Mouse (Mus musculus): ENCODE results near the gene Htra2. TPM values are rescaled to one million over a fixed set of nuclear protein-coding genes. Genes with fewer than 3 reads are reported as not detected.

Htra2 gene
- polyA plus RNA-seq, 1 experiment from 2014 or later = 61.8 TPM

DNA sequence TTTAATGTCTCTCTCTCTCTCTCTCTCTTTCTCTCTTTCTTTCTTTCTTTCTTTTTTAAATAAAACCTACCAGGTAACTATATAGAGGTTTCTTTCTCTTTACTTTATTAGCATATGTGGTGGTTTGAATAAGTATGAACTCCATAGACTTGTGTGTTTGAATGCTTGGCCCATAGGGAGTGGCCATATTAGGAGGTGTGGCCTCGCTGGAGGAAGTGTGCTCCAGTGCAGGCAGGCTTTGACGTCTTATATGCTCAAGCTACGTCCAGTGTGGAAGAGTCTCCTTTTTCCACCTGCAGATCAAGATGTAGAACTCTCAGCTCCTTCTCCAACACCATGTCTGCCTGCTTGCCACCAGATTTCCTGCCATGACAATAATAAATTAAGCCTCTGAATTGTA, 36.0 kb downstream of the Htra2 start:
- Histone ChIP-seq H3K9me3 (ENCODE audit: control insufficient read depth, low read length) (no peaks in the 10 kb centered on the region), H3K36me3 (ENCODE audit: control insufficient read depth, insufficient read depth, low read length) (no peaks in the 10 kb centered on the region), H3K9ac (ENCODE audit: low read length) (no peak overlapping the region), H3K4me2 (ENCODE audit: low read depth, low read length) (no peak overlapping the region), H3K4me3 (ENCODE audit: low read length) (no peak overlapping the region), H3K4me1 (replicated peaks; ENCODE audit: control insufficient read depth, insufficient read depth, low read length) (no peaks in the 10 kb centered on the region; the same call in 1 of the 2 replicates), H3K27ac (ENCODE audit: low read length) (no peak overlapping the region), H3K27me3 (ENCODE audit: control insufficient read depth, insufficient read depth, low read depth, low read length) (no peaks in the 10 kb centered on the region; the same call in 1 of the 2 replicates)
- no peak for ATAC-seq (ENCODE audit: low read depth)
- 62% methylated on average over 3 of the region's 3 CpGs for WGBS

DNA sequence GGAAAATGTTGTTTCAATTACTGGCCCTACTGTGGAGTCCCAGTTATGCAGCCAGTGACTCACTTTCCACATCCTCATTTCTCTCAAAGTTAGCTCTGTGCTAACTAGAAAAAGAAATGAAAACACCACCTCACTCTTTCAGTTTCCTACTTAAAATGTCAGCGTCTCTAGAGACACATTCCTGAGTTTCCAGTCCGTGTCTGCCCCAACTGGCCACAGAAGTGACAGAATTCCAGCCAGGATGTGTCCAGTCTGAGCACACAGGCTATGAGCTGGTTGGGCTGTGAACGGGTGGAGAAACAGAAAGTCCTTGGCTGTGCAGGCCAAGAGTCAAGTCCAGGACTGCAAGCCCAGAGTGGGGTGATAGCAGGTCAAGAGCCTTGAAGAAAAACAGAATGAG, 37.9 kb downstream of the Htra2 start:
- Histone ChIP-seq H3K36me3 (ENCODE audit: control insufficient read depth, insufficient read depth, low read length) (no peaks in the 10 kb centered on the region), H3K9me3 (ENCODE audit: control insufficient read depth, low read length) (no peaks in the 10 kb centered on the region), H3K4me1 (replicated peaks; ENCODE audit: control insufficient read depth, insufficient read depth, low read length) (no peaks in the 10 kb centered on the region; the same call in 1 of the 2 replicates), H3K27me3 (ENCODE audit: control insufficient read depth, insufficient read depth, low read depth, low read length) (no peaks in the 10 kb centered on the region; the same call in 1 of the 2 replicates), H3K4me2 (ENCODE audit: low read depth, low read length) (no peak overlapping the region), H3K9ac (ENCODE audit: low read length) (no peak overlapping the region), H3K4me3 (ENCODE audit: low read length) (no peak overlapping the region), H3K27ac (ENCODE audit: low read length) (no peak overlapping the region)
- 14% methylated on average over 3 of the region's 3 CpGs for WGBS
- ATAC-seq (ENCODE audit: low read depth) = peak; percentile 36; the same call in 1 of the 2 replicates

DNA sequence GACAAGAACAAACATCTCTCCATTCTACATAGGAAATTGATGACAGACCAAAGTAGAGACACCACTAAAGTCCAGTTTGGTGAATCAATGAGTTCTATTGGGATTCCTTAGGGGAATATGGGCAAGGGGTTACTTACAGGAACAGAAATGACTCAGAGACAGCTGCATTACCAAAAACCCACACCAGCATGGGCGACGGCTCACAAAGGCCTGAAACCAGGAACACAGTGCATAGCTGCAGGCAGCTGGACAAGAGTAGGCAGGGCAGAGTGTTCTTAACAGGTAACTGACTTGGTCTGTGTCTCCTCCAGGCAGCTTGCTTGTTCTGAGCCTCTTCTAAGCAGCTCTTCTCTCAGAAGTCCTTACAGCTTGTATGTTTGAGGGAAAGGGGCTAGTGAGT, 39.3 kb downstream of the Htra2 start:
- no peaks in the 10 kb centered on the region for H3K9me3 ChIP-seq (ENCODE audit: control insufficient read depth, low read length)
- no peaks in the 10 kb centered on the region; the same call in 1 of the 2 replicates for H3K27me3 ChIP-seq (ENCODE audit: control insufficient read depth, insufficient read depth, low read depth, low read length)
- H3K9ac ChIP-seq (ENCODE audit: low read length) = no peak overlapping the region
- H3K4me2 ChIP-seq (ENCODE audit: low read depth, low read length) = no peak overlapping the region
- no peak overlapping the region for H3K4me3 ChIP-seq (ENCODE audit: low read length)
- 86% methylated on average over 2 of the region's 2 CpGs for WGBS
- no peak for ATAC-seq (ENCODE audit: low read depth)
- H3K27ac ChIP-seq (ENCODE audit: low read length) = no peak overlapping the region
- no peaks in the 10 kb centered on the region; the same call in 1 of the 2 replicates for H3K4me1 ChIP-seq (replicated peaks; ENCODE audit: control insufficient read depth, insufficient read depth, low read length)
- H3K36me3 ChIP-seq (ENCODE audit: control insufficient read depth, insufficient read depth, low read length) = no peaks in the 10 kb centered on the region

DNA sequence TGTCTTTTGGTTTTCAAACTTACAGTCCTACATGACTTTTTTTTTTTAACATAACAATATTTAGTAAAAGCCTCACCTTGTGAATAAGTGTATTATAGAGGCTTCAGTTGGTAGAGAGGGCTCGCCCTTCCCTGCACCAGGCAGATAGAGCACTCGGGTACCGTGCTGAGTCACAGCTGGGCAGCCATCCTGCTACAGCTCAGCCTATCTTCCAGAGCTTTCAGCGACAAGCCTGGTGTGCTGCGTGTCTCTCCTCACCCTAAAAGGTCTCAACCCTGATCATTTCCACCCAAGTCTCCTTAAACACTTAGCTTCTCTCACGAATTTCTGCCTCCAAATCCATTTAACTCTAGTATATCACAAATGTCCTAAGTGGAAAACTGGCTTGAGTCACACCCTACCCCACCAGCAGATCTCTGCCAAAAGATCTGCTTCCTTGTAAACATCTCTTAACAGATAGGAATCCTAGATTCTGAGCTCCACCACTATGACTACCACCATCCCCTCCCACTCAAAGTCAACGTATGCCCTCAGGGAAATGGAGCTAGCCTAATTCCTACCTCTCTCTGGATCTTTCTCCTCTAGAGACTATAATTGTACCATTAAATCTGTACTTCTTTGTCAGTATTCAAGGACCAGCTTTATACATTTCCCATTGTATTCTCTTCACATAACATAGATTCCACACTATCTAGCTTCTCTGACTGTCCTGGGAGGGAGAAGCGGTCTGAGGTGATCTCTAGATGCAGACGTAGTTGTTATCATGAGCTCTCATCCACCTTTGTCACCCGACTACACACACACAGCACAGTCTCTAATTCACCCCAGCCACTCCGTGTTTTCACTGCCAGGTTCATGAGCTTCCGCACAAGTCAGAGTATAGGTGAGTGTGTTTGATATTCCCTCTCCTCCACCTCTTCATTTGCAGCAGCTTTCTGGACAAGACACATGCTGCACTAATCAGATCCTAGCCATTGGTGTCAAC, 40.3 kb downstream of the Htra2 start:
- WGBS = 59% methylated on average over 12 of the region's 12 CpGs
- Histone ChIP-seq H3K4me3 (ENCODE audit: low read length) (no peak overlapping the region), H3K36me3 (ENCODE audit: control insufficient read depth, insufficient read depth, low read length) (no peaks in the 10 kb centered on the region), H3K27me3 (ENCODE audit: control insufficient read depth, insufficient read depth, low read depth, low read length) (no peaks in the 10 kb centered on the region; the same call in 1 of the 2 replicates), H3K9me3 (ENCODE audit: control insufficient read depth, low read length) (no peaks in the 10 kb centered on the region), H3K9ac (ENCODE audit: low read length) (no peak overlapping the region), H3K4me2 (ENCODE audit: low read depth, low read length) (no peak overlapping the region), H3K27ac (ENCODE audit: low read length) (no peak overlapping the region), H3K4me1 (replicated peaks; ENCODE audit: control insufficient read depth, insufficient read depth, low read length) (peaks cover 5% of the 10 kb centered on the region)
- no peak; the same call in 1 of the 2 replicates for ATAC-seq (ENCODE audit: low read depth)

DNA sequence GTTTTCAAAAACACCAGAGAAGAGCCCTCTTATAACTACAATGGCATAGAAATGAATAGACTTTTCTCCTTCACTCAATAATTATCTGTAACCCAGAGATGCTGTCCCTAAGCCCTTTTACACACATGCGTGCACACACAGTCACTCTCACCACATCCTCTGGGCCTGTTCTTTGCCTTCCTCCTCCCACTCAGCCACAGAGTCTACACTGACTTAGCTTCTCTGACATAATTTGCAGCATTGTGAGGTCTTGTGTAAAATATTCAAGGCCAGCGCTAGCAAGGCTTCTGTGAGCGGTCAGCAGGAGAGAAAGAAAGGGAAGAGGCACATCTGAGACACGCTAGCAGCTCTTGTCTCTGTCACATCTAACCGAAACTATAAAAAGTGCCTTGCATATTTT, 41.6 kb downstream of the Htra2 start:
- no peaks in the 10 kb centered on the region; the same call in 1 of the 2 replicates for H3K27me3 ChIP-seq (ENCODE audit: control insufficient read depth, insufficient read depth, low read depth, low read length)
- no peaks in the 10 kb centered on the region for H3K36me3 ChIP-seq (ENCODE audit: control insufficient read depth, insufficient read depth, low read length)
- no peak for ATAC-seq (ENCODE audit: low read depth)
- H3K4me1 ChIP-seq (replicated peaks; ENCODE audit: control insufficient read depth, insufficient read depth, low read length) = peaks cover 5% of the 10 kb centered on the region
- H3K4me2 ChIP-seq (ENCODE audit: low read depth, low read length) = no peak overlapping the region
- no peak overlapping the region for H3K9ac ChIP-seq (ENCODE audit: low read length)
- H3K9me3 ChIP-seq (ENCODE audit: control insufficient read depth, low read length) = no peaks in the 10 kb centered on the region
- H3K27ac ChIP-seq (ENCODE audit: low read length) = no peak overlapping the region
- 74% methylated on average over 5 of the region's 5 CpGs for WGBS
- no peak overlapping the region for H3K4me3 ChIP-seq (ENCODE audit: low read length)

DNA sequence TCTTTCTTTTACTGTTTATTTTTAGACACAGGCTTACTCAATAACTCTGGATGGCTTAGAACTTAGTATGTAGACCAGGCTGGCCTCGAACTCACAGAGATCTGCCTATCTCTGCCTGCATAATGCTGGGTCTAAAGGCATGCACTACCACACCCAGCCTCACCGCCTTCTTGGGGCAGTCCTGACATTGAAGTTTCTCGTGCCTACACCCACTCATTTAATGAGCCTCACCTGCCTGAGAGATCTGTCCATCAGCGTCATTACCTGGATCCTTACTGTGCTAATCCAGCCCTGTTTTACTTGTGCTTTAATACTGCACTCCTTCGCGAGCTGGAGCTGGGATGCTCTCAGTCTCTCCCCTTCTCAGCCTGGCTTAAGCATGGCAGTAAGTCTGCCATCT, 43.3 kb downstream of the Htra2 start:
- H3K4me2 ChIP-seq (ENCODE audit: low read depth, low read length) = no peak overlapping the region
- H3K27ac ChIP-seq (ENCODE audit: low read length) = no peak overlapping the region
- H3K36me3 ChIP-seq (ENCODE audit: control insufficient read depth, insufficient read depth, low read length) = no peaks in the 10 kb centered on the region
- no peak overlapping the region for H3K9ac ChIP-seq (ENCODE audit: low read length)
- ATAC-seq (ENCODE audit: low read depth) = no peak
- H3K4me3 ChIP-seq (ENCODE audit: low read length) = no peak overlapping the region
- H3K4me1 ChIP-seq (replicated peaks; ENCODE audit: control insufficient read depth, insufficient read depth, low read length) = peaks cover 5% of the 10 kb centered on the region
- no peaks in the 10 kb centered on the region; the same call in 1 of the 2 replicates for H3K27me3 ChIP-seq (ENCODE audit: control insufficient read depth, insufficient read depth, low read depth, low read length)
- no peaks in the 10 kb centered on the region for H3K9me3 ChIP-seq (ENCODE audit: control insufficient read depth, low read length)
- WGBS = 76% methylated on average over 6 of the region's 6 CpGs

DNA sequence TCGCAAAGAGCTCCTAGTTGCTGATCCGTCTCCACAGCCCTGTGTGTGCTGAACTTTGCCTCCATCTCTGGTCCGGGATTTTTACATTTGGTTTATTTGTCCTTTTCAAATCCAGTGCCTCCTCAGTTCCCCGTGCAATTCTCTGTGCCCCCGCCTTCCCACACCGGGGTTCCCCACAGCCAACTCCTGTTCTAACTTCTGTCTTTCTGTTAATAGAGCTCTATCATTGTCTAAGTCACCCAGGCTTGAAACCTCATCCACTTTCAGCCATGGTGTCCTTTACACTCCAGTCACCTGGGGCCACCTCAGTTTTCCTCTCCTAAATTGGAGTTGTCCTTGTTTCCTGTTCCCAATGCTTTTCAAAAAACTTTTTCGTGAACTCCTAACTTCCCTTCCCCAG, 43.8 kb downstream of the Htra2 start:
- no peak overlapping the region for H3K4me2 ChIP-seq (ENCODE audit: low read depth, low read length)
- 75% methylated on average over 7 of the region's 7 CpGs for WGBS
- H3K9ac ChIP-seq (ENCODE audit: low read length) = no peak overlapping the region
- H3K4me3 ChIP-seq (ENCODE audit: low read length) = no peak overlapping the region
- no peaks in the 10 kb centered on the region for H3K9me3 ChIP-seq (ENCODE audit: control insufficient read depth, low read length)
- H3K27ac ChIP-seq (ENCODE audit: low read length) = no peak overlapping the region
- H3K36me3 ChIP-seq (ENCODE audit: control insufficient read depth, insufficient read depth, low read length) = no peaks in the 10 kb centered on the region
- peaks cover 5% of the 10 kb centered on the region for H3K4me1 ChIP-seq (replicated peaks; ENCODE audit: control insufficient read depth, insufficient read depth, low read length)
- no peaks in the 10 kb centered on the region; the same call in 1 of the 2 replicates for H3K27me3 ChIP-seq (ENCODE audit: control insufficient read depth, insufficient read depth, low read depth, low read length)
- no peak for ATAC-seq (ENCODE audit: low read depth)

DNA sequence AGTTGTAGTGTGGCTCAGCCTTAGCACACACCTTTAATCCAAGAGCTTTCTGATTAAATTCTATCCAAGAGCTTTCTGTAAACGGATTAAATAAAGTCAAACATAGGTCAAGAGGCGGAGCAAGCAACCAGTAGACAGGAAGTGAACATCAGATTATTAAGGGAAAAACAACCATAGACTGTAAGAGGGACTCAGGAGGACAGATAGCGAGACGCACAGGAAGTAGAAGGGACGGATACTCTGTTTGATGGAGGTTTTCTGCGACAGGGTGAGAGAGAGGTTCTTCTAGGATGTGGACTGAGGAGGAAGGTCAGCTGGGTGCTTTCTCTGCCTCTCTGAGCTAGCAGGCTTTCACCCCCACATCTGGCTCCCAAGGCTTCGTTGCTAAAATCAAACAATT, 45.1 kb downstream of the Htra2 start:
- H3K4me2 ChIP-seq (ENCODE audit: low read depth, low read length) = no peak overlapping the region

DNA sequence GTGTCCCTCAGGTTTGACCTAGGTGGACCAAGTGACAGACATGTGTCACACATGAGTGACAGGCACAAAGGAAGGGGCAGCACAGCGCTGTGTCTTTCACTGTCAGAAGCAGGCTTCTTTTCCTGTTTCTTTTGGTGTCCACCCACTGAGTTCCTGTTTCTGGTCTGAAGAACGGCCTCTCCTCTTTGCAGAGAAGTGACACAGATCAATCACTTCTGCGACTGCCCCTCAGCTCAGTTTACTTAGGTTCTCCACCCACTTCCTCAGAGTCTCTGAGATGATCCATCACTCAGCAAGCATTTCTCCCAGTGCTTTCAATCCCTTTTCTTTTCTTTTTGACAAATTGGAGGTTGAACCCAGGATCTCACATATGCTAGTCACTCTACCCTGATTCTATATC, 46.4 kb downstream of the Htra2 start:
- Histone ChIP-seq H3K4me1 (replicated peaks; ENCODE audit: control insufficient read depth, insufficient read depth, low read length) (peaks cover 10% of the 10 kb centered on the region; the same call in 1 of the 2 replicates), H3K9me3 (ENCODE audit: control insufficient read depth, low read length) (no peaks in the 10 kb centered on the region), H3K4me2 (ENCODE audit: low read depth, low read length) (no peak overlapping the region), H3K27ac (ENCODE audit: low read length) (no peak overlapping the region), H3K27me3 (ENCODE audit: control insufficient read depth, insufficient read depth, low read depth, low read length) (no peaks in the 10 kb centered on the region), H3K9ac (ENCODE audit: low read length) (no peak overlapping the region), H3K4me3 (ENCODE audit: low read length) (no peak overlapping the region), H3K36me3 (ENCODE audit: control insufficient read depth, insufficient read depth, low read length) (no peaks in the 10 kb centered on the region)
- peak; percentile 59; the same call in 1 of the 2 replicates for ATAC-seq (ENCODE audit: low read depth)
- 31% methylated on average over 3 of the region's 3 CpGs for WGBS

More for the DNA sequence above, 45.1 kb downstream of the Htra2 start:
- H3K27ac ChIP-seq (ENCODE audit: low read length) = no peak overlapping the region
- WGBS = 30% methylated on average over 7 of the region's 7 CpGs
- H3K27me3 ChIP-seq (ENCODE audit: control insufficient read depth, insufficient read depth, low read depth, low read length) = no peaks in the 10 kb centered on the region; the same call in 1 of the 2 replicates
- no peak overlapping the region for H3K4me3 ChIP-seq (ENCODE audit: low read length)
- H3K9ac ChIP-seq (ENCODE audit: low read length) = no peak overlapping the region
- H3K36me3 ChIP-seq (ENCODE audit: control insufficient read depth, insufficient read depth, low read length) = no peaks in the 10 kb centered on the region
- no peaks in the 10 kb centered on the region for H3K9me3 ChIP-seq (ENCODE audit: control insufficient read depth, low read length)
- H3K4me1 ChIP-seq (replicated peaks; ENCODE audit: control insufficient read depth, insufficient read depth, low read length) = peaks cover 7% of the 10 kb centered on the region
- ATAC-seq (ENCODE audit: low read depth) = no peak

Data from lung, embryonic 16.5 days (tissue).